Mouse (Mus musculus) embryonic facial prominence, embryonic 14.5 days (tissue): ENCODE measurements around the gene Ddx42. TPM values are rescaled to one million over a fixed set of nuclear protein-coding genes. Genes with fewer than 3 reads are reported as not detected.
A peak's percentile ranks its signal among the peaks of the same experiment; 100 is the strongest.

Experiments
- ATAC-seq: fragments of 200-750 bp; cut with Nextera tagmentation; 2 replicates; pipeline ENCODE4 v1.8.0; 2017; ENCODE audit warnings: low read depth, moderate number of reproducible peaks, moderate TSS enrichment
- DNase-seq: peaks from one replicate; pipeline ENCODE4 v3.0.0-alpha.2; 2015; ENCODE audit warnings: low spot score
- H3K27ac ChIP-seq: fragments of 300-500 bp; sonication (generic); replicated peaks from 2 replicates; pipeline ENCODE4 v1.5.1; 2014; ENCODE audit warnings: low read depth, mild to moderate bottlenecking, low read length, moderate library complexity
- H3K27me3 ChIP-seq: fragments of 300-500 bp; sonication (generic); replicated peaks from 2 replicates; pipeline ENCODE4 v1.6.1; 2014; ENCODE audit warnings: low read length; ENCODE audit not compliant: control insufficient read depth, insufficient read depth
- H3K36me3 ChIP-seq: fragments of 300-500 bp; sonication (generic); 2 replicates; pipeline ENCODE4 v1.6.1; 2014; ENCODE audit warnings: low read length, mixed read lengths; ENCODE audit not compliant: control insufficient read depth, insufficient read depth
- H3K4me1 ChIP-seq: fragments of 300-500 bp; sonication (generic); 2 replicates; pipeline ENCODE4 v1.6.1; 2014; ENCODE audit warnings: antibody characterized with exemption, low read length; ENCODE audit not compliant: control insufficient read depth, insufficient read depth
- H3K4me2 ChIP-seq: fragments of 300-500 bp; sonication (generic); 2 replicates; pipeline ENCODE4 v1.6.1; 2014; ENCODE audit warnings: low read depth, mild to moderate bottlenecking, low read length, moderate library complexity, mixed read lengths
- H3K4me3 ChIP-seq: fragments of 300-500 bp; sonication (generic); 2 replicates; pipeline ENCODE4 v1.5.1; 2014; ENCODE audit warnings: low read depth, mild to moderate bottlenecking, low read length
- H3K9ac ChIP-seq: fragments of 300-500 bp; sonication (generic); 2 replicates; pipeline ENCODE4 v1.6.1; 2014; ENCODE audit warnings: low read depth, mild to moderate bottlenecking, low read length, moderate library complexity, mixed read lengths
- H3K9me3 ChIP-seq: fragments of 300-500 bp; sonication (generic); 2 replicates; pipeline ENCODE4 v1.6.1; 2016; ENCODE audit warnings: low read length; ENCODE audit not compliant: control insufficient read depth
- WGBS: fragments of 180-500 bp; shearing (Covaris S2); extraction: QIAGEN DNeasy Blood & Tissue Kit; methylation state at CpG from one replicate; pipeline ENCODE4 v1.1.7; 2014; 5-methylcytosine and 5-hydroxymethylcytosine counted together
- polyA plus RNA-seq: library from polyadenylated mRNA; unstranded; fragments of >200 nt; fragmentation: Nextera tagmentation; extraction: Ambion mirVana; gene quantifications from 2 replicates; pipeline ENCODE4 v1.2.1, GENCODE M21; 2014

Gene Ddx42
- polyA plus RNA-seq, 1 experiment from 2014 or later, result 62.7 TPM

GRCm38 (mm10) chr11:106267871-106268270 is 51.1 kb downstream of the Ddx42 start:
- Histone ChIP-seq H3K27me3 (no peaks in the 10 kb centered on the region), H3K27ac (peak overlapping the region; percentile 77), H3K4me1 (peaks cover 33% of the 10 kb centered on the region), H3K4me3 (no peak overlapping the region), H3K9ac (peak overlapping the region; percentile 27), H3K36me3 (peaks cover 54% of the 10 kb centered on the region), H3K9me3 (no peaks in the 10 kb centered on the region), H3K4me2 (peak overlapping the region; percentile 43)
- 76% methylated on average over 5 of the region's 5 CpGs for WGBS
- no peak; the same call in 1 of the 2 replicates for ATAC-seq
- DNase-seq, result no peak

- Histone ChIP-seq H3K9ac (peak overlapping the region; percentile 35), H3K4me3 (peak overlapping the region; percentile 13; the same call in 1 of the 2 replicates), H3K27me3 (no peaks in the 10 kb centered on the region), H3K9me3 (no peaks in the 10 kb centered on the region), H3K36me3 (peaks cover 48% of the 10 kb centered on the region), H3K4me1 (peaks cover 33% of the 10 kb centered on the region), H3K4me2 (peak overlapping the region; percentile 43), H3K27ac (peak overlapping the region; percentile 77)
- WGBS, result 37% methylated on average over 8 of the region's 8 CpGs
- ATAC-seq, result no peak
- peak; percentile 83 for DNase-seq
Measured at GRCm38 (mm10) chr11:106268326-106269059, 51.8 kb downstream of the Ddx42 start.

DNA sequence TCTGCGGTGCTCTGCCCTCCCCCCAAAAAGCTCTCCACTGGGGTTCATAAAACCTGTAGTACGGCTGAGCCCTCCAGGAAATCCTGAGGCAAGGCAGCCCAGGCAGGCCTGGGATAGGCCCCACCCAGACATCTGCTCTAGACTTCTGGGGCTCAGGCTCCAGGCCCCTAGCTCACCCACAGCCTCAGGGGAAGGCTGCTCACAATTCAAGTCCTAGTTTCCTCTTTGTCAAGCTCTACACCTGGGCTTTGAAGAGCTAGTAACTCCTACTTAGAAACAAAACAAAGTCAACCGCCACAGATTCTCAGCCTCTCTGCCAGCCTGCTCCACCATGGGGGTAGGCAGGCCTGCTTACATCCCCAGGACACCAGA is 52.3 kb downstream of the Ddx42 start:
- no peak; the same call in 1 of the 2 replicates for ATAC-seq
- peaks cover 42% of the 10 kb centered on the region for H3K36me3 ChIP-seq
- no peaks in the 10 kb centered on the region for H3K27me3 ChIP-seq
- WGBS, result 28% methylated on average over 3 of the region's 3 CpGs
- no peaks in the 10 kb centered on the region for H3K9me3 ChIP-seq
- H3K4me3 ChIP-seq, result peak overlapping the region; percentile 13; the same call in 1 of the 2 replicates
- DNase-seq, result peak; percentile 87
- H3K4me2 ChIP-seq, result peak overlapping the region; percentile 43
- peak overlapping the region; percentile 77 for H3K27ac ChIP-seq
- H3K9ac ChIP-seq, result peak overlapping the region; percentile 35
- peaks cover 33% of the 10 kb centered on the region for H3K4me1 ChIP-seq

GRCm38 (mm10) chr11:106271131-106271793 is 54.5 kb downstream of the Ddx42 start:
- H3K9ac ChIP-seq, result peak overlapping the region; percentile 99
- H3K4me2 ChIP-seq, result peak overlapping the region; percentile 80
- H3K4me1 ChIP-seq, result peaks cover 45% of the 10 kb centered on the region
- no peak for DNase-seq
- peak overlapping the region; percentile 98 for H3K4me3 ChIP-seq
- H3K27me3 ChIP-seq, result no peaks in the 10 kb centered on the region
- no peaks in the 10 kb centered on the region for H3K9me3 ChIP-seq
- H3K27ac ChIP-seq, result peak overlapping the region; percentile 95
- peaks cover 20% of the 10 kb centered on the region for H3K36me3 ChIP-seq
- ATAC-seq, result no peak
- WGBS, result 25% methylated on average over 5 of the region's 5 CpGs

DNA sequence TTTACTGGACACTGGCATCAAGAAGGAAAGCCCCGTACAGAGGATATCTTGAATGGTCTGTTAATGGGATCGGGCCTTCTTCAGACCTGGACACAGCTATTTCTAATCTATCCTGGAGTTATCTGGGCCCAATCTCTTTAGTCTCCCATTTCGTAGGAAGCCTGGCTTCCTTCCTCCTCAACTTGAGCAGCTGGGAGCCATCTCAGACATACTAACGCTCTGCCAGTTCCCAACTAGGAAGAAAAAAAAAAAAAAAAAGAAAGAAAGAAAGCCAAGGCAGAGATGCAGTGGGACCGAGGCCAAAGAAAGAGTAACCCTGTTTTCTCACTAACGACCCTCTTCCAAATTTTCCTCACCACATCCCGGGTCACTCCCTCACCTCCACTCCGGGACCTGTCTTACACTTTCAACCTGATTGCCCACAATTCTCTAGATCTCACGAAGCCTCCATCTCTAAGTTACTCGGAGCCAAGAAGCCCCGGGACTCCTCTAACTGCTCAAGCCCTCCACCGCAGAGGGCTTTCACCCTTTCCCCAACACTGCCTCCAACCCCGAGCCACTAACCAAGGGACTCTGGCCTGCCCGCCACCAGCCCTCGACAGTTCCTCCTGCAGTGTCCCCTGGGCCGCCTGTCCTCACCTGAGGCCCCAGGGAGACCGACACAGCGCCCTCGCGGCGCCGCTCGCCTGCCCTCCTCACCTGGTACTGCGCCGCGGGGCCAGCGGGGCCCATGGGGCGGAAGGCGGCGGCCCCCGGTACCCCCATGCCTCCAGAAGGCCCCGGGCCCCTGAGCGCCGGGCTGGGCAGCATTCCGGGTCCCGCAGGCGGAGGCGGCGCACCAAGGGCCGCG is 55.3 kb downstream of the Ddx42 start:
- no peak; the same call in 1 of the 2 replicates for ATAC-seq
- peak; percentile 41 for DNase-seq
- under 1% methylated on average over 22 of the region's 41 CpGs for WGBS

GRCm38 (mm10) chr11:106272644-106273310 is 56.1 kb downstream of the Ddx42 start, which contains the start of gene Smarcd2:
TSS of gene Smarcd2 (minus strand) at chr11:106272972.
- 0% methylated on average over 38 of the region's 72 CpGs for WGBS

More for the DNA sequence above, 55.3 kb downstream of the Ddx42 start:
- no peaks in the 10 kb centered on the region for H3K9me3 ChIP-seq
- H3K4me1 ChIP-seq, result peaks cover 46% of the 10 kb centered on the region
- peak overlapping the region; percentile 98 for H3K4me3 ChIP-seq
- peaks cover 13% of the 10 kb centered on the region for H3K36me3 ChIP-seq
- peak overlapping the region; percentile 99 for H3K9ac ChIP-seq
- peak overlapping the region; percentile 95 for H3K27ac ChIP-seq
- no peaks in the 10 kb centered on the region for H3K27me3 ChIP-seq
- H3K4me2 ChIP-seq, result peak overlapping the region; percentile 80

GRCm38 (mm10) chr11:106273311-106273684 is 56.6 kb downstream of the Ddx42 start:
- H3K9me3 ChIP-seq, result no peaks in the 10 kb centered on the region
- H3K4me2 ChIP-seq, result peak overlapping the region; percentile 80
- peak; percentile 41 for DNase-seq
- H3K4me3 ChIP-seq, result peak overlapping the region; percentile 98
- peak overlapping the region; percentile 68 for H3K9ac ChIP-seq
- 17% methylated on average over 10 of the region's 16 CpGs for WGBS
- H3K36me3 ChIP-seq, result 0 out of 2 replicates have a peak, but pooled peaks cover 4% of the 10 kb centered on the region
- no peak for ATAC-seq
- no peaks in the 10 kb centered on the region for H3K27me3 ChIP-seq
- peaks cover 36% of the 10 kb centered on the region for H3K4me1 ChIP-seq
- peak overlapping the region; percentile 88 for H3K27ac ChIP-seq

More at GRCm38 (mm10) chr11:106272644-106273310, 56.1 kb downstream of the Ddx42 start, which contains the start of gene Smarcd2:
- peak within 1 kb of the TSS; percentile 98 for H3K4me3 ChIP-seq
- DNase-seq, result peak; percentile 100
- peaks cover 41% of the 10 kb centered on the region for H3K4me1 ChIP-seq
- H3K9me3 ChIP-seq, result no peaks in the 10 kb centered on the region
- H3K9ac ChIP-seq, result peak within 1 kb of the TSS; percentile 99
- H3K36me3 ChIP-seq, result 0 out of 2 replicates have a peak, but pooled peaks cover 6% of the 10 kb centered on the region
- H3K27me3 ChIP-seq, result no peaks in the 10 kb centered on the region
- peak within 1 kb of the TSS; percentile 95 for H3K27ac ChIP-seq
- peak within 1 kb of the TSS; percentile 80 for H3K4me2 ChIP-seq
- ATAC-seq, result peak; percentile 93
